Mouse (Mus musculus) liver, adult 2 months (tissue): ENCODE measurements around the gene Pou1f1. TPM values are rescaled to one million over a fixed set of nuclear protein-coding genes. Genes with fewer than 3 reads are reported as not detected.

Experiments
- DNase-seq: peaks from one replicate; pipeline ENCODE4 v3.0.0-alpha.2; 2011; ENCODE audit warnings: low read depth, low spot score; ENCODE audit errors: extremely low read depth
- H3K27ac ChIP-seq: fragments of 200-500 bp; replicated peaks from 2 replicates; pipeline ENCODE4 v1.5.1; 2012; ENCODE audit warnings: low read depth, mild to moderate bottlenecking, control low read depth, inconsistent platforms, low read length; ENCODE audit not compliant: insufficient read depth
- H3K27me3 ChIP-seq: fragments of 200-500 bp; 2 replicates; pipeline ENCODE4 v1.6.1; 2012; ENCODE audit warnings: mild to moderate bottlenecking, moderate library complexity, low read length, inconsistent platforms; ENCODE audit not compliant: control insufficient read depth, insufficient read depth
- H3K36me3 ChIP-seq: fragments of 200-500 bp; 2 replicates; pipeline ENCODE4 v1.6.1; 2012; ENCODE audit warnings: low read length, inconsistent platforms; ENCODE audit not compliant: control insufficient read depth, insufficient read depth
- H3K4me1 ChIP-seq: fragments of 200-500 bp; 2 replicates; pipeline ENCODE4 v1.6.1; 2011; ENCODE audit warnings: low read length; ENCODE audit not compliant: control insufficient read depth, insufficient read depth
- H3K4me3 ChIP-seq: fragments of 200-500 bp; 2 replicates; pipeline ENCODE4 v1.5.1; 2011; ENCODE audit warnings: low read depth, mild to moderate bottlenecking, control low read depth, low read length, moderate library complexity; ENCODE audit not compliant: insufficient read depth
- H3K79me2 ChIP-seq: fragments of 200-500 bp; 2 replicates; pipeline ENCODE4 v1.6.1; 2012; ENCODE audit warnings: inconsistent platforms, mild to moderate bottlenecking, low read length, moderate library complexity; ENCODE audit not compliant: control insufficient read depth, insufficient read depth
- H3K9ac ChIP-seq: fragments of 200-500 bp; 2 replicates; pipeline ENCODE4 v1.6.1; 2012; ENCODE audit warnings: low read depth, mild to moderate bottlenecking, control low read depth, inconsistent platforms, low read length
- CTCF ChIP-seq: fragments of 200-500 bp; IDR thresholded peaks from 2 replicates; pipeline ENCODE4 v1.5.1; 2011; ENCODE audit warnings: low read depth, low read length, control low read depth
- POLR2A ChIP-seq: fragments of 200-500 bp; IDR thresholded peaks from 2 replicates; pipeline ENCODE4 v1.6.1; 2011; ENCODE audit warnings: low read length, control low read depth; ENCODE audit not compliant: insufficient read depth; ENCODE audit errors: extremely low read depth
- WGBS: fragments of 180-500 bp; shearing (Covaris S2); methylation state at CpG from one replicate; pipeline ENCODE4 v1.1.7; 2018; 5-methylcytosine and 5-hydroxymethylcytosine counted together
- polyA plus RNA-seq: library from polyadenylated mRNA; depleted of rRNA; stranded (reverse); fragments of >200 nt; gene quantifications from 2 replicates; pipeline ENCODE4 v1.2.3, GENCODE M21; 2012
- total RNA-seq: library from RNA; depleted of rRNA; stranded (reverse); fragments of >200 nt; gene quantifications from 2 replicates; pipeline ENCODE4 v1.2.3, GENCODE M21; 2014

Gene Pou1f1
- total and polyA plus RNA-seq, 2 experiments, result not detected

DNA sequence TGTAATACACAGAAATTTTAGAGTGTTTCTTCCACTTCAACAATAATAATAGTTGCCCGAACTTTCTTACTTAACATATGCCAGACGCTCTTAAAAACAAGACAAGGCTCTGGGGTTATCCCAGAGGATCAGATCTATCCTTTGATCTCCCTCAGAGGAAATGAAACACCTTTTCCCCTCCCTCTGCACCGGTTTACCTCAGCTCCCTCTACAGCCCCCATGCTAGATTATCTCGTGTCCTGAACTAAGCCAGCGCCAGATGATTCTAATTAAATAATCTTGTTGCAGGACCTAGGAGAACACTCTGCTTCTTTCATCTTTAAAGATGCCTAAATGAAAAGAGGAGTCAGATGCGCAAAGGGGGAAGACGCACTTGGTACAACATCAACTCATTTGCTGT lies 6.1 kb upstream of the Pou1f1 start:
- Histone ChIP-seq H3K79me2 (no peaks in the 10 kb centered on the region), H3K36me3 (no peaks in the 10 kb centered on the region), H3K9ac (no peak overlapping the region), H3K4me3 (no peak overlapping the region), H3K27ac (no peak overlapping the region), H3K27me3 (no peaks in the 10 kb centered on the region), H3K4me1 (no peaks in the 10 kb centered on the region)
- DNase-seq, result no peak
- WGBS, result 78% methylated on average over 7 of the region's 7 CpGs
- TF ChIP-seq CTCF (no peak), POLR2A (no peak)

GRCm38 (mm10) chr16:65526004-65526403 lies 5.7 kb downstream of the Pou1f1 start:
- no peak overlapping the region for H3K4me3 ChIP-seq
- TF ChIP-seq CTCF (no peak), POLR2A (no peak)
- H3K36me3 ChIP-seq, result no peaks in the 10 kb centered on the region
- no peaks in the 10 kb centered on the region for H3K79me2 ChIP-seq
- H3K4me1 ChIP-seq, result no peaks in the 10 kb centered on the region
- no peak overlapping the region for H3K9ac ChIP-seq
- DNase-seq, result no peak
- no peaks in the 10 kb centered on the region for H3K27me3 ChIP-seq
- 86% methylated on average over 2 of the region's 2 CpGs for WGBS
- no peak overlapping the region for H3K27ac ChIP-seq

DNA sequence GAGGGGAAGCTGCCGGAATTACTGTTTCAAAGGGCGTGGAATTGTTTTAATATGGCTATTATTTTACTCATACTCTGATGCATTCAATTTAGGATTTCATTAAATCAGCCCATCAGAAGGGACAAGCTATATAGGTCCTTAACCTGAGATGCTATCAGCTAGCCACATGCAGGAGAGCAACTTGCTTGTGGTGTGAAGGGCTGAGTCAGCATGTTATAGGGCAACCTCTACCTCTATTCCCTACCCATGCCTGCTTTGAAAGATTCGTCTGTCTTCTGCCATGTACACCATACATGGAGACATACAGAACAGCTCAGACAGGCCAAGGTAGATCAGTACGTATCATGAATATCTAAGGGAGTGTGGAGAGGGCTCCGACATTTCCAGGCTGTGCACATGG lies 6.4 kb downstream of the Pou1f1 start:
- Histone ChIP-seq H3K79me2 (no peaks in the 10 kb centered on the region), H3K4me3 (no peak overlapping the region), H3K27ac (no peak overlapping the region), H3K4me1 (no peaks in the 10 kb centered on the region), H3K27me3 (no peaks in the 10 kb centered on the region), H3K9ac (no peak overlapping the region), H3K36me3 (no peaks in the 10 kb centered on the region)
- TF ChIP-seq POLR2A (no peak), CTCF (no peak)
- no peak for DNase-seq
- 84% methylated on average over 5 of the region's 5 CpGs for WGBS

- TF ChIP-seq POLR2A, result no peak
- TF ChIP-seq CTCF, result no peak
- H3K27me3 ChIP-seq, result no peaks in the 10 kb centered on the region
- H3K4me1 ChIP-seq, result no peaks in the 10 kb centered on the region
- no peak overlapping the region for H3K4me3 ChIP-seq
- 29% methylated on average over 5 of the region's 5 CpGs for WGBS
- H3K79me2 ChIP-seq, result no peaks in the 10 kb centered on the region
- no peak for DNase-seq
- H3K27ac ChIP-seq, result no peak overlapping the region
- no peaks in the 10 kb centered on the region for H3K36me3 ChIP-seq
- H3K9ac ChIP-seq, result no peak overlapping the region
Measured at GRCm38 (mm10) chr16:65529589-65529988, 9.3 kb downstream of the Pou1f1 start.

GRCm38 (mm10) chr16:65531663-65532062 lies 11.4 kb downstream of the Pou1f1 start:
- WGBS, result 71% methylated on average over 8 of the region's 8 CpGs
- H3K36me3 ChIP-seq, result no peaks in the 10 kb centered on the region
- no peaks in the 10 kb centered on the region for H3K4me1 ChIP-seq
- TF ChIP-seq POLR2A (no peak), CTCF (no peak)
- H3K79me2 ChIP-seq, result no peaks in the 10 kb centered on the region
- no peaks in the 10 kb centered on the region for H3K27me3 ChIP-seq
- no peak overlapping the region for H3K4me3 ChIP-seq
- no peak overlapping the region for H3K9ac ChIP-seq
- DNase-seq, result no peak
- no peak overlapping the region for H3K27ac ChIP-seq

- 37% methylated on average over 12 of the region's 12 CpGs for WGBS
- H3K27me3 ChIP-seq, result no peaks in the 10 kb centered on the region
- no peak overlapping the region for H3K4me3 ChIP-seq
- no peaks in the 10 kb centered on the region for H3K79me2 ChIP-seq
- H3K27ac ChIP-seq, result no peak overlapping the region
- H3K9ac ChIP-seq, result no peak overlapping the region
- H3K4me1 ChIP-seq, result no peaks in the 10 kb centered on the region
- TF ChIP-seq POLR2A, result no peak
- TF ChIP-seq CTCF, result no peak
- peaks cover 2% of the 10 kb centered on the region for H3K36me3 ChIP-seq
- peak; percentile 14 for DNase-seq
Measured at GRCm38 (mm10) chr16:65533315-65533999, 13.1 kb downstream of the Pou1f1 start.
